Mouse (Mus musculus): ENCODE results near the gene Naa15. TPM values are rescaled to one million over a fixed set of nuclear protein-coding genes. Genes with fewer than 3 reads are reported as not detected.

Gene Naa15
- polyA plus RNA-seq, 1 experiment: 3.4 TPM

GRCm38 (mm10) chr3:51498659-51499058 lies 83.7 kb downstream of the Naa15 start:
- WGBS: 53% methylated on average over 5 of the region's 5 CpGs

GRCm38 (mm10) chr3:51499876-51500275 lies 84.9 kb downstream of the Naa15 start:
- DNase-seq (ENCODE audit: low read depth, low spot score): no peak
- WGBS: 66% methylated on average over 4 of the region's 4 CpGs

More at GRCm38 (mm10) chr3:51498659-51499058, 83.7 kb downstream of the Naa15 start:
- DNase-seq (ENCODE audit: low read depth, low spot score): no peak

GRCm38 (mm10) chr3:51504385-51504952 lies 89.5 kb downstream of the Naa15 start:
- DNase-seq (ENCODE audit: low read depth, low spot score): no peak
- 78% methylated on average over 11 of the region's 11 CpGs for WGBS

- 81% methylated on average over 19 of the region's 19 CpGs for WGBS
- no peak for DNase-seq (ENCODE audit: low read depth, low spot score)
Measured at GRCm38 (mm10) chr3:51505465-51505864, 90.5 kb downstream of the Naa15 start.

- WGBS: 7% methylated on average over 8 of the region's 8 CpGs
- DNase-seq (ENCODE audit: low read depth, low spot score): peak; percentile 85
Measured at GRCm38 (mm10) chr3:51510903-51511302, 96.0 kb downstream of the Naa15 start.

- WGBS: 69% methylated on average over 5 of the region's 5 CpGs
- no peak for DNase-seq (ENCODE audit: low read depth, low spot score)
Measured at GRCm38 (mm10) chr3:51511983-51512382, 97.0 kb downstream of the Naa15 start.

- WGBS: 36% methylated on average over 4 of the region's 4 CpGs
Measured at GRCm38 (mm10) chr3:51517467-51517866, 102.5 kb downstream of the Naa15 start.

GRCm38 (mm10) chr3:51517878-51518762 lies 103.2 kb downstream of the Naa15 start:
- WGBS: 34% methylated on average over 12 of the region's 12 CpGs
- peak; percentile 67 for DNase-seq (ENCODE audit: low read depth, low spot score)

More at GRCm38 (mm10) chr3:51517467-51517866, 102.5 kb downstream of the Naa15 start:
- DNase-seq (ENCODE audit: low read depth, low spot score): peak; percentile 85

- DNase-seq (ENCODE audit: low read depth, low spot score): peak; percentile 51
- WGBS: 24% methylated on average over 8 of the region's 8 CpGs
Measured at GRCm38 (mm10) chr3:51518763-51519121, 103.8 kb downstream of the Naa15 start.

- DNase-seq (ENCODE audit: low read depth, low spot score): no peak
- WGBS: 85% methylated on average over 14 of the region's 14 CpGs
Measured at GRCm38 (mm10) chr3:51521262-51521661, 106.3 kb downstream of the Naa15 start.

- 88% methylated on average over 16 of the region's 16 CpGs for WGBS
- no peak for DNase-seq (ENCODE audit: low read depth, low spot score)
Measured at GRCm38 (mm10) chr3:51525186-51525785, 110.3 kb downstream of the Naa15 start.

Other genes with a start within 250 kb of the Naa15 start
- gene Noct, start 190.7 kb upstream of the Naa15 start, polyA plus RNA-seq (2012; rRNA removed): 33.6 and 37.0 TPM in 2 replicates
- 19.9 and 27.6 TPM in 2 replicates for gene Elf2, start 74.5 kb upstream of the Naa15 start, polyA plus RNA-seq (2012; rRNA removed)
- gene Mgarp, start 18.4 kb upstream of the Naa15 start, polyA plus RNA-seq (2012; rRNA removed): 0.69 and 0.72 TPM in 2 replicates
- gene Ndufc1, start 6.2 kb upstream of the Naa15 start, polyA plus RNA-seq (2012; rRNA removed): 126 and 167 TPM in 2 replicates
- gene Rab33b, start 68.8 kb downstream of the Naa15 start, polyA plus RNA-seq (2012; rRNA removed): 5.1 and 7.1 TPM in 2 replicates
- gene Setd7, start 145.7 kb downstream of the Naa15 start, polyA plus RNA-seq (2012; rRNA removed): 7.5 and 14.2 TPM in 2 replicates
- gene Mgst2, start 245.2 kb downstream of the Naa15 start, polyA plus RNA-seq (2012; rRNA removed): 35.7 and 47.6 TPM in 2 replicates